Mouse (Mus musculus) neural tube, embryonic 14.5 days (tissue): ENCODE measurements at regions not wholly inside any gene's neighbourhood (a gene's known extent, or its start where the extent isn't known, plus 50 kb on each side); places are given as distances from the start of the nearest gene placed in this dataset.

ENCODE experiments used
- ATAC-seq: fragments of 200-750 bp; cut with Nextera tagmentation; 2 replicates; pipeline ENCODE4 v1.8.0; 2017; ENCODE audit warnings: low read depth, mild to moderate bottlenecking, moderate TSS enrichment, moderate library complexity
- H3K27ac ChIP-seq: fragments of 300-500 bp; sonication (generic); 2 replicates; pipeline ENCODE4 v1.5.1; 2014; ENCODE audit warnings: low read depth, mild to moderate bottlenecking, control low read depth, low read length, moderate library complexity, mixed read lengths
- H3K27me3 ChIP-seq: fragments of 300-500 bp; sonication (generic); 2 replicates; pipeline ENCODE4 v1.6.1; 2014; ENCODE audit warnings: low read length; ENCODE audit not compliant: control insufficient read depth, insufficient read depth
- H3K36me3 ChIP-seq: fragments of 300-500 bp; sonication (generic); 2 replicates; pipeline ENCODE4 v1.6.1; 2014; ENCODE audit warnings: low read length, mixed read lengths; ENCODE audit not compliant: control insufficient read depth, insufficient read depth
- H3K4me1 ChIP-seq: fragments of 300-500 bp; sonication (generic); 2 replicates; pipeline ENCODE4 v1.6.1; 2014; ENCODE audit warnings: low read length; ENCODE audit not compliant: control insufficient read depth, insufficient read depth
- H3K4me2 ChIP-seq: fragments of 300-500 bp; sonication (generic); 2 replicates; pipeline ENCODE4 v1.6.1; 2014; ENCODE audit warnings: mild to moderate bottlenecking, low read depth, low read length, control low read depth
- H3K4me3 ChIP-seq: fragments of 300-500 bp; sonication (generic); 2 replicates; pipeline ENCODE4 v1.5.1; 2014; ENCODE audit warnings: low read depth, low read length, control low read depth, mixed read lengths
- H3K9ac ChIP-seq: fragments of 300-500 bp; sonication (generic); replicated peaks from 2 replicates; pipeline ENCODE4 v1.6.1; 2014; ENCODE audit warnings: low read depth, mild to moderate bottlenecking, control low read depth, low read length, mixed read lengths
- H3K9me3 ChIP-seq: fragments of 300-500 bp; sonication (generic); 2 replicates; pipeline ENCODE4 v1.6.1; 2016; ENCODE audit warnings: low read length; ENCODE audit not compliant: control insufficient read depth
- WGBS: fragments of 180-500 bp; shearing (Covaris S2); extraction: QIAGEN DNeasy Blood & Tissue Kit; methylation state at CpG from one replicate; pipeline ENCODE4 v1.1.7; 2014; 5-methylcytosine and 5-hydroxymethylcytosine counted together

DNA sequence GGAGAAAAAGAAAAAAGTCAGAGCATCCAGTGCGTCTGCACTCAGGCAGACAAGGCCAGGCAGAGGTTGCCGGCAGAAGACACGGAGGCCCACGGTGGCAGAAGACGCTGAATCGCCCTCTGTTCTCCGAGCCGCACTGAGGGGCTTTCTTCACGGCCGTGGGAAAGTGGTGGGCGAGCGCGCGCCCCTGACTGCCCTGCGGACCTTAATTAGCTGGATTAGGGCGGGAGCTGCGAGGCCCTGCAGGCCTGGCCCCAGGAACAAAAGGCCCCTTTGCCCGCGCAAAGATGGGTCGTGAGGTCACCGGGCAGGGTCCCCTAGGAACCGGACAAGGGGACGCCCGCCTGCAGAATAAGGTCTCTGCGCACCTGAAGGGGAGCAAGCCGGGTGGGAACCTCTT is 120.6 kb downstream of the Zfp36l2 start:
- Histone ChIP-seq H3K4me1 (no peaks in the 10 kb centered on the region), H3K9me3 (no peaks in the 10 kb centered on the region), H3K27me3 (no peaks in the 10 kb centered on the region), H3K9ac (no peak overlapping the region), H3K27ac (no peak overlapping the region), H3K4me2 (no peak overlapping the region), H3K36me3 (no peaks in the 10 kb centered on the region), H3K4me3 (no peak overlapping the region)
- WGBS, result 46% methylated on average over 26 of the region's 26 CpGs
- ATAC-seq, result no peak

DNA sequence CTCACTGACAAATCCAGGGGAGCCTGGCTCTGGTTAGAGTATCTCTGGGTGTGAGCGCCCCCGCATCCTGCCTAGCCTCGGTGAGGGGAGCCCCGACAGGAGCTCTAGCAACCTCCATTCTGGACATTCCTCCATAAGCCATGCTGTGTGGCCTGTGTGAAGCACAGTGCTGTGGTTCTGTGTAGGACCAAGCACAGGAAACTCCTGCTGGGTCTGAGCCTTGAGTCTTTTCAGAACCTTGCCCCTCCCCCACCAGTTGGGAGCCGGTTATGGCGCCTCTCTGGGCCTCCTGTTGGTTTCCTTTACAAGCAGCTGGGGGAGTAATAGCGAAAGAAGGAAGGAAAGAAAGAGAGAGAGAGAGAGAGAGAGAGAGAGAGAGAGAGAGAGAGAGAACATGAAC is 124.0 kb downstream of the Zfp36l2 start:
- Histone ChIP-seq H3K9me3 (no peaks in the 10 kb centered on the region), H3K4me1 (peaks cover 8% of the 10 kb centered on the region; the same call in 1 of the 2 replicates), H3K9ac (no peak overlapping the region), H3K27ac (no peak overlapping the region), H3K4me3 (no peak overlapping the region), H3K27me3 (no peaks in the 10 kb centered on the region), H3K36me3 (no peaks in the 10 kb centered on the region), H3K4me2 (no peak overlapping the region)
- WGBS, result 52% methylated on average over 7 of the region's 7 CpGs
- ATAC-seq, result no peak

GRCm38 (mm10) chr17:84061621-84062020 is 126.1 kb downstream of the Zfp36l2 start:
- peaks cover 12% of the 10 kb centered on the region; the same call in 1 of the 2 replicates for H3K4me1 ChIP-seq
- no peak overlapping the region for H3K4me2 ChIP-seq
- H3K4me3 ChIP-seq, result no peak overlapping the region
- H3K36me3 ChIP-seq, result no peaks in the 10 kb centered on the region
- 86% methylated on average over 6 of the region's 6 CpGs for WGBS
- no peak overlapping the region for H3K27ac ChIP-seq
- no peaks in the 10 kb centered on the region for H3K9me3 ChIP-seq
- no peak for ATAC-seq
- no peaks in the 10 kb centered on the region for H3K27me3 ChIP-seq
- no peak overlapping the region for H3K9ac ChIP-seq

- no peak overlapping the region for H3K27ac ChIP-seq
- no peak overlapping the region for H3K4me3 ChIP-seq
- H3K4me1 ChIP-seq, result peaks cover 12% of the 10 kb centered on the region; the same call in 1 of the 2 replicates
- H3K36me3 ChIP-seq, result no peaks in the 10 kb centered on the region
- no peaks in the 10 kb centered on the region for H3K27me3 ChIP-seq
- WGBS, result 82% methylated on average over 4 of the region's 4 CpGs
- no peak overlapping the region for H3K9ac ChIP-seq
- no peak overlapping the region for H3K4me2 ChIP-seq
- H3K9me3 ChIP-seq, result no peaks in the 10 kb centered on the region
- no peak for ATAC-seq
Measured at GRCm38 (mm10) chr17:84056469-84056868, 131.3 kb downstream of the Zfp36l2 start.

GRCm38 (mm10) chr17:84052437-84052836 is 135.3 kb downstream of the Zfp36l2 start:
- H3K27ac ChIP-seq, result no peak overlapping the region
- ATAC-seq, result no peak
- H3K27me3 ChIP-seq, result no peaks in the 10 kb centered on the region
- H3K9ac ChIP-seq, result no peak overlapping the region
- no peak overlapping the region for H3K4me2 ChIP-seq
- no peaks in the 10 kb centered on the region for H3K9me3 ChIP-seq
- no peak overlapping the region for H3K4me3 ChIP-seq
- H3K4me1 ChIP-seq, result no peaks in the 10 kb centered on the region
- 78% methylated on average over 8 of the region's 8 CpGs for WGBS
- H3K36me3 ChIP-seq, result no peaks in the 10 kb centered on the region

- Histone ChIP-seq H3K27me3 (no peaks in the 10 kb centered on the region), H3K4me1 (no peaks in the 10 kb centered on the region), H3K4me2 (no peak overlapping the region), H3K4me3 (no peak overlapping the region), H3K36me3 (no peaks in the 10 kb centered on the region), H3K9ac (no peak overlapping the region), H3K9me3 (no peaks in the 10 kb centered on the region), H3K27ac (no peak overlapping the region)
- 72% methylated on average over 9 of the region's 9 CpGs for WGBS
- ATAC-seq, result no peak
Measured at GRCm38 (mm10) chr17:84051212-84051611, 136.5 kb downstream of the Zfp36l2 start.

DNA sequence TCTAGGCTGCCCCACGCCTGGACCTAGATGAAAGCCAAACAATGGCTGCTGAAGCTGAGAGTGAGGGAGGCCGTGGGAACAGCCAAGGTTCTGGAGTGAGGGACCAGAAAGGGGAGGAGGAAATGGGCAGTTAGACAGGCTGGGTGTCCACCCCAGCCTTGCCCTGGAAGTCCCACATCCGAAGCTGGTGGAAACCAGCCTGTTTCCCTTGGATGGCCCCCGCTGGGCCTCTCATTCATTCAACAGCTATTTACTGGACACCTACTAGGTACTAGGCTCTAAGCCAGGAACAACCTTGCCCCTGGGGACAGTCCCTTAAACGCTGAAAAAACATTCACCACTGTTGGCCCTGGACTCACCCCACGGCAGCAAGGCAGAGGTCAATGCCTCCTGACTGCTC is 139.2 kb downstream of the Zfp36l2 start:
- Histone ChIP-seq H3K9me3 (no peaks in the 10 kb centered on the region), H3K36me3 (no peaks in the 10 kb centered on the region), H3K4me3 (no peak overlapping the region), H3K27ac (no peak overlapping the region), H3K27me3 (no peaks in the 10 kb centered on the region), H3K9ac (no peak overlapping the region), H3K4me1 (no peaks in the 10 kb centered on the region), H3K4me2 (no peak overlapping the region)
- 56% methylated on average over 6 of the region's 6 CpGs for WGBS
- ATAC-seq, result no peak

- whole genome bisulfite sequencing, result 71% methylated on average over 1 of the region's 1 CpGs
- ATAC-seq, result no peak
- H3K9ac ChIP-seq, result no peak overlapping the region
Measured at GRCm38 (mm10) chr17:84047520-84047919, 140.2 kb downstream of the Zfp36l2 start.

GRCm38 (mm10) chr17:84045812-84046211 is 141.9 kb downstream of the Zfp36l2 start:
- Histone ChIP-seq H3K27ac (no peak overlapping the region), H3K27me3 (no peaks in the 10 kb centered on the region), H3K9ac (no peak overlapping the region), H3K4me1 (no peaks in the 10 kb centered on the region), H3K36me3 (no peaks in the 10 kb centered on the region), H3K9me3 (no peaks in the 10 kb centered on the region), H3K4me2 (no peak overlapping the region), H3K4me3 (no peak overlapping the region)
- 92% methylated on average over 1 of the region's 1 CpGs for WGBS
- no peak for ATAC-seq

More at GRCm38 (mm10) chr17:84047520-84047919, 140.2 kb downstream of the Zfp36l2 start:
- H3K4me2 ChIP-seq, result no peak overlapping the region
- no peaks in the 10 kb centered on the region for H3K4me1 ChIP-seq
- no peak overlapping the region for H3K4me3 ChIP-seq
- no peaks in the 10 kb centered on the region for H3K9me3 ChIP-seq
- no peaks in the 10 kb centered on the region for H3K36me3 ChIP-seq
- H3K27ac ChIP-seq, result no peak overlapping the region
- H3K27me3 ChIP-seq, result no peaks in the 10 kb centered on the region
